Mouse (Mus musculus): ENCODE measurements around the gene Gpr83.

DNA sequence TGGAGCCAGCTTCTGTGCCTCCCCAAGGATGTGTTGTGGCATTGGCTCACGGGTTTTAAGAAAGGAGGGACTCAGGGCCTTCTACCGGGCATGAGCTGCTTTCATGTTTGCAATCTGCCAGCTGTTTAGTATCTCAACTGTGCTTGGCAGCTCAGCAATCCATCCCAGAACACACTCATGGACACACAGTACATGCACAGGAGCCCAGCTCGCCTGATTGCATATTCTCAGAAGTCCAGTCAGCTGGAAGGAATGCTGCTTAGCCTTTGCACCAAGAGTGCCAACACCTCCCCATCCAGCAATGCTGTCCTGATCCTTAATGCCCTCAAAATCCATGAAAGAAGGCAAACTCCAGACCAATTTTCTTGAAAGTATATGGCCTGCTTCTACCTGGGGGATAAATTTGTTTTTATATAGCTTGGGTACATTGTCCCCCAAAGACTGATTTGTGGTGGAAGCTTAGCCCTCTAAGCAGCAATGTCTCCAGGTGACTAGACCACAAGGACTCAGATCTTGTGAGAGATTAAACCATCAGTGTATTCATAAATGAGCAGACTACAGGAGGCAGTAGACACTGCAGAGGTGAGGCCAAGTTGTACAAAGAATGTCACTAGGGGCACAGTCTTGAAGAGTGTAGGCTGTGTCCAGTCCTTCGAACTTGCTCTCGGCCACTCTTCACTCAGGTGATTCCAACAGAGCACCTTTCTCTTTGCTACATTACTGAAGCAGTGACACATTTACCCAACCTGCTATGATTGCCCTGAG is 15.9 kb downstream of the Gpr83 start:
- TF ChIP-seq POLR2A (IDR thresholded peaks at IDR 0.05; ENCODE audit: control insufficient read depth, extremely low read depth, insufficient read depth, low read length, poor library complexity) (no peak), CTCF (IDR thresholded peaks at IDR 0.05; ENCODE audit: borderline replicate concordance, control insufficient read depth, extremely low read depth, insufficient read depth, low read length, poor library complexity) (no peak)
